Mouse (Mus musculus): ENCODE measurements at regions not wholly inside any gene's neighbourhood (a gene's known extent, or its start where the extent isn't known, plus 50 kb on each side); places are given as distances from the start of the nearest gene placed in this dataset.

GRCm38 (mm10) chr5:61495226-61495625, 313.4 kb upstream of the G6pd2 start:
- Histone ChIP-seq H3K4me3 (replicated peaks; ENCODE audit: insufficient read depth, low read depth, low read length) (no peak overlapping the region), H3K27me3 (ENCODE audit: control insufficient read depth, insufficient read depth, low read length) (no peaks in the 10 kb centered on the region), H3K4me1 (ENCODE audit: control insufficient read depth, insufficient read depth, low read length) (no peaks in the 10 kb centered on the region), H3K27ac (ENCODE audit: insufficient read depth, low read length) (no peak overlapping the region)
- TF ChIP-seq POLR2A (IDR thresholded peaks at IDR 0.05; ENCODE audit: borderline replicate concordance, insufficient read depth, low read length) (no peak), CTCF (IDR thresholded peaks at IDR 0.05; ENCODE audit: borderline replicate concordance, insufficient read depth, low read depth, low read length) (no peak)
- WGBS, result 54% methylated on average over 1 of the region's 1 CpGs
- DNase-seq, result no peak

GRCm38 (mm10) chr5:61507406-61507805, 301.2 kb upstream of the G6pd2 start:
- DNase-seq, result no peak
- no peaks in the 10 kb centered on the region for H3K4me1 ChIP-seq (ENCODE audit: control insufficient read depth, insufficient read depth, low read length)
- no peaks in the 10 kb centered on the region for H3K27me3 ChIP-seq (ENCODE audit: control insufficient read depth, insufficient read depth, low read length)
- 92% methylated on average over 3 of the region's 3 CpGs for WGBS
- H3K4me3 ChIP-seq (replicated peaks; ENCODE audit: insufficient read depth, low read depth, low read length), result no peak overlapping the region
- TF ChIP-seq POLR2A (IDR thresholded peaks at IDR 0.05; ENCODE audit: borderline replicate concordance, insufficient read depth, low read length), result no peak
- TF ChIP-seq CTCF (IDR thresholded peaks at IDR 0.05; ENCODE audit: borderline replicate concordance, insufficient read depth, low read depth, low read length), result no peak
- no peak overlapping the region for H3K27ac ChIP-seq (ENCODE audit: insufficient read depth, low read length)

GRCm38 (mm10) chr5:61540502-61540901, 268.1 kb upstream of the G6pd2 start:
- TF ChIP-seq POLR2A (IDR thresholded peaks at IDR 0.05; ENCODE audit: borderline replicate concordance, insufficient read depth, low read length) (no peak), CTCF (IDR thresholded peaks at IDR 0.05; ENCODE audit: borderline replicate concordance, insufficient read depth, low read depth, low read length) (no peak)

GRCm38 (mm10) chr5:61546632-61547492, 261.8 kb upstream of the G6pd2 start:
- no peaks in the 10 kb centered on the region for H3K27me3 ChIP-seq (ENCODE audit: control insufficient read depth, insufficient read depth, low read length)
- peak in 1 of 2 experiments; percentile 1 for DNase-seq
- TF ChIP-seq CTCF (IDR thresholded peaks at IDR 0.05; ENCODE audit: borderline replicate concordance, insufficient read depth, low read depth, low read length) (no peak), POLR2A (IDR thresholded peaks at IDR 0.05; ENCODE audit: borderline replicate concordance, insufficient read depth, low read length) (no peak)
- H3K4me3 ChIP-seq (replicated peaks; ENCODE audit: insufficient read depth, low read depth, low read length), result no peak overlapping the region
- no peak overlapping the region for H3K27ac ChIP-seq (ENCODE audit: insufficient read depth, low read length)
- H3K4me1 ChIP-seq (ENCODE audit: control insufficient read depth, insufficient read depth, low read length), result no peaks in the 10 kb centered on the region
- WGBS, result 9% methylated on average over 5 of the region's 5 CpGs

More at GRCm38 (mm10) chr5:61540502-61540901, 268.1 kb upstream of the G6pd2 start:
- DNase-seq, result no peak
- H3K27ac ChIP-seq (ENCODE audit: insufficient read depth, low read length), result no peak overlapping the region
- H3K4me1 ChIP-seq (ENCODE audit: control insufficient read depth, insufficient read depth, low read length), result no peaks in the 10 kb centered on the region
- H3K27me3 ChIP-seq (ENCODE audit: control insufficient read depth, insufficient read depth, low read length), result no peaks in the 10 kb centered on the region
- no peak overlapping the region for H3K4me3 ChIP-seq (replicated peaks; ENCODE audit: insufficient read depth, low read depth, low read length)

- TF ChIP-seq POLR2A (IDR thresholded peaks at IDR 0.05; ENCODE audit: borderline replicate concordance, insufficient read depth, low read length), result no peak
- TF ChIP-seq CTCF (IDR thresholded peaks at IDR 0.05; ENCODE audit: borderline replicate concordance, insufficient read depth, low read depth, low read length), result no peak
- no peaks in the 10 kb centered on the region for H3K4me1 ChIP-seq (ENCODE audit: control insufficient read depth, insufficient read depth, low read length)
- DNase-seq, result no peak
- H3K4me3 ChIP-seq (replicated peaks; ENCODE audit: insufficient read depth, low read depth, low read length), result no peak overlapping the region
- H3K27me3 ChIP-seq (ENCODE audit: control insufficient read depth, insufficient read depth, low read length), result no peaks in the 10 kb centered on the region
- WGBS, result 81% methylated on average over 1 of the region's 1 CpGs
- no peak overlapping the region for H3K27ac ChIP-seq (ENCODE audit: insufficient read depth, low read length)
Observed at GRCm38 (mm10) chr5:61553526-61553925, 255.1 kb upstream of the G6pd2 start.
